Comparison of ENCODE assay signal across 15 mouse cellular contexts in the genomic region with DNA sequence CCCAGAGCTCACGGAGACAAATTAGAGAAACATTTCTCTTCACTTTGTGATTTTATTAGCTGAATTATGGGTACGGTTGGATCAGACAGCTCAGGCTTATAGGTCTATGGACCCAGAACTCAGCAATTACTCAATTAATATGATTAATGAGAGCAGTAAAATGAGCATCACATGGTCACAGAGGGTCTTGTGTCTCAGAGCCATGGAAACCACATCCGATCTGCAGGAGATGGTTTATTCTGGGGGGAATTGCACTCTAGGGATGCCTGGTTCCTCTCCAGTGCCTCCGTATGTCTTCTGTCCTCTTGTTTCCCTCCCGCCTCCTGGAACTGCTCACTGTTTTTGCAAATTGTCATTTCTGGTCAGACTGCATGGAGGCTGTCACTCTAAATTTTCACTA.
"Had no signal": no experiment of that assay in that cellular context is flagged by ENCODE, and none has a peak within 500 bp of the region (broad histone marks: within the 10 kb centered on the region; RNA-seq: fewer than 3 reads in every experiment).

No protein-coding gene starts in this region.

- H3K27me3 ChIP-seq: intestine, embryonic 15.5 days; liver, embryonic 12.5 days; stomach, embryonic 15.5 days had no signal

- H3K9ac ChIP-seq: intestine, embryonic 15.5 days; limb, embryonic 15.5 days; liver, embryonic 12.5 days; lung, embryonic 14.5 days; stomach, embryonic 15.5 days had no signal

- ATAC-seq: intestine, embryonic 15.5 days; liver, embryonic 12.5 days; midbrain, embryonic 16.5 days had no signal

- H3K4me1 ChIP-seq: intestine, embryonic 15.5 days; limb, embryonic 15.5 days; liver, embryonic 12.5 days; stomach, embryonic 15.5 days had no signal

- H3K4me2 ChIP-seq: intestine, embryonic 15.5 days; limb, embryonic 15.5 days; liver, embryonic 12.5 days; lung, embryonic 14.5 days; stomach, embryonic 15.5 days had no signal

- H3K36me3 ChIP-seq: intestine, embryonic 15.5 days; limb, embryonic 15.5 days; liver, embryonic 12.5 days; midbrain, embryonic 10.5 days; stomach, embryonic 15.5 days had no signal

- DNase-seq: kidney, adult 2 months; kidney, postnatal 25 days; lung, embryonic 14.5 days; lung, postnatal 10 days; lung, postnatal 4 days; retina, postnatal 1 day; thymus, adult 2 months; thymus, postnatal 25 days had no signal

- H3K27ac ChIP-seq: intestine, embryonic 15.5 days; left cerebral cortex, adult 2 months; limb, embryonic 15.5 days; liver, embryonic 12.5 days; midbrain, embryonic 10.5 days; stomach, embryonic 15.5 days had no signal

- H3K9me3 ChIP-seq: intestine, embryonic 15.5 days; limb, embryonic 15.5 days; liver, embryonic 12.5 days; midbrain, embryonic 10.5 days; stomach, embryonic 15.5 days had no signal

- H3K4me3 ChIP-seq: intestine, embryonic 15.5 days; left cerebral cortex, adult 2 months; limb, embryonic 15.5 days; liver, embryonic 12.5 days; midbrain, embryonic 10.5 days; stomach, embryonic 15.5 days had no signal
